Mouse (Mus musculus) c-Kit-positive CD71-negative TER-119-negative erythroid progenitor cells, embryonic 14.5 days (primary cell): Measurements from ENCODE around the gene Crtam.
A peak's percentile ranks its signal among the peaks of the same experiment; 100 is the strongest.

ENCODE experiments used
- DNase-seq: peaks from one replicate; pipeline ENCODE4 v3.0.0-alpha.2; 2013; ENCODE audit warnings: low read depth

Gene Crtam

DNA sequence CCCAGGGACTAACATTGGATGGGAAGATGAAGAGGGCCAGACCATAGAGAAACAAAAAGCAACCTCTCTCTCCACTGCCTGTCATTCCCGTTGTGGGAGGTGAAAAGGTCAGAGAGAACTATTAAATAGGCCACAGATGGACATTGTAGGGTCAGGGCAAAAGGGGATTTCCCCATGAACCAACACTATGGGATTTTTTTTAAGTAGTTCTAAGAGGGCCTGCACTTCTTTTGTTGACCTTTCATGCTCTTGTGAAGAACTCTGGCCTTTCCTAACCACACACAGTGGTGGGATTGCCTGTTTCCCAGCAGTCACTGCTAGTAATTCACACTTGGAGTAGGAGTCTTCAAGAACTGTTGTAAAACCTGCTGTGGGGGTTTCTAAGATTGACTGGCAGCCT, 3.4 kb upstream of the Crtam start:
- no peak for DNase-seq

DNA sequence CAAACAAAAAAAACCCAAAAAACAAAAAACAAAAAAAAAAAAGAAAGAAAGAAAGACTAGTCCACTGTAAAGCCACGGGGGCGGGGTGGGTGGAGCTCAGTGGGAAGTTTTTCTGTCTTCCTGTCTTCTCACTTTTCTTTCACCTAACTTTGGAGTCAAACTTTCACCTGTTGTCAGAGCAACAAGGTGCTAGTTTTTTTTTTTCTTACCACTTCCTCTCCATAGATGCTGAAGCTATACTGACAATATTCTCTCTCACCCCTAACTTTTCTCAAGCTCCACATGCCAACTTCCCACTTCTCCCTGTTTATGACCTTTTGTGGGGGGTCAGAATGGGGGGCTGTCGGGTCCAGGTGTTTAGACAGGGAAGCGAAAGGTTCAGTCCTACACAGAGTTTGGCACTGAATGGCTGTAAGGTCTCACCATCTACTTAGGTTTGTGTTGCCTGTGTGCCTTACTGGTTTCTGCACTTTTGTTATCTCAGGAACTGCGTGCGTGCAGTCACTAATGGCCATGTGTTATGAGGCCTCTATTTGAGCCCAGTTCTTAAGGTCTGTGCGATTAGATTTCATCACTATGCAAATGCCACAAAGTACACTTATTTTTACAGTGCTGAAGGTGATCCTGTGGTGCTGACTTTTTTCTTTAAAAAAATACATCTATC, 7.2 kb downstream of the Crtam start:
- DNase-seq: no peak

DNA sequence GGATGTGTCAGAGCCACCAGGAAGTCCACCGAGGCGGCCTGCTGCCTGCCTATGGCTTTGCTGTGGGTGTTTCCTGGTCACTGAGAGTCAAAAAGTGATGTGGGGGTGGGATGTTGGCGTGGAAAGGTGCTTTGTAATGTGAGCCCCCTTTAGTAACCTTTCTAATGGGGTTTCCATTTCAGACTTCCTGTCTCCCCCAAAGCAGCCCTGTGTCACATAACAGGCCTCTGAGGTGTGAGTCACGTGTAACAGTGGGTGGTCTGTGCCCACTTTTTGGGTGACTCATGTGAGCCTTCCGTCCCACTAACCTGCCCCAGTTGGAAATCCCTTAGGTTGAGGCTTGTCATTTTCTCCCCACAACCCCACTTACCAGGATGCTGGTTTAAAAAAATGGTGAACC, 10.4 kb downstream of the Crtam start:
- DNase-seq: no peak

DNA sequence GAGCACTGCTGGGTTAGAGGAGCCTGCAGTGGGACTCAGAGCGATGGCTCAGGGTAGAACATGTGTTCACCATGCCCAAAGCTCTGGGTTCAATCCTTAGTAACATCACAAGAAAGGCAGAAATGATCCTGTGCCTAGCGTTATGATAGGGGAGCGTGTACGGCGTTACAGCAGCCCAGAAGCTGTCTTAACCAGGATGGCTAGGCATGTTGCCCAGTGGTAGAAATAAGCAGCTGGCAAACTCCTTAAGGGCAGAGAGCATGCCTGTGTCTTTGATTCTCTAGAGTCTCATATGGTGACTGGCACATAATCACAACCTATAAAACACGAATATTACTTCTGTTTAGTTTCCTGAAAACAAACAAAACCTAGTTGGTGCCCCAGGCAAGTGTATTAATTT, 12.9 kb downstream of the Crtam start:
- no peak for DNase-seq

DNA sequence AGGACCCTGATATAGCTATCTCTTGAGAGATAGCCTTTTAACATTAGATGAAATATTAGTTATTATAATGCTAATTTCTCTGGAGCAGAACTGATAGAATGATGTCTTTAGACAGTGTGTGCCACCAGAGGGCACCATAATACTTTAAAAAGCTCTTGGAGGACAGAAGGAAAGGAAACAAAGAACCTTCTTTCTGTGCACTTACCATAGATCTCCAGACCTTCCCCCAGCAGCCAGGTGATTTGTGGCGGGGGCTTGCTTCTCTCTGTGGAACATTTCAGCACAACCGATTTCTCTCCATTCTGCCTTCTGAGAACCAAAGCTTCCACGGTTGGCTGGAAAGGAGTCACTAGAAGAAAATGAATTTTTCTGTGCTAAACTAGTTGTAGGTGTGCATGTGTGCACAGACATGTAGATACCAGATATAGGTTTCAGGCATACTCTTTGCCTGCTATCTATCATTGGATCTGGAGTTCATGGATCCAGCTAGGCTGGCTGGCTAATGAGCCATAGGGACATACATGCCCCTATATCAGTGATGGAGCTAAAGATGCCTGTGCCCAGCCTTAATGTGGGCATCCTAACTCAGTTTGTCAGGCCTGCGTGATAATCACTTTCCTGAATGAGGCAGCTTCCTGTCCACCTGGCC, 14.4 kb downstream of the Crtam start:
- DNase-seq: peak; percentile 59

DNA sequence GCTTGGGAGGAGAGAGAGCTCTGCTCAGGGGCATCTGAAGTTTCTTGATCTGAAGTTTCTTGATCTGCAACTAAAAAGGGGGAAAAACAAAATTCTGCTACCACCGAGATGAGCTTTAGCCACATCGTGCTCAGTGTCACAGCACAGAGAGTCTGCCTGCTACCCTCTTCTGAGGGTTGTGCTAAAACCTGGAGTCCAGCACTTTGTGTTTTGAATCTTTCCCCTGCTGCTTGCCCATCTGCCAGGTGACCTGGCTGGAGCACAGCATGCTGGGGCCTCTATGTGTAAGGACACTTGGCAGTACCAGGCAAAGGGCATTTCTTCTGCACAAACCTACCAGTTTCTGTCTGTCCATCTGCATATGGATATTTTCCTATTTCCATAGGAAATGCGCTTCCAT, 20.1 kb downstream of the Crtam start:
- no peak for DNase-seq

DNA sequence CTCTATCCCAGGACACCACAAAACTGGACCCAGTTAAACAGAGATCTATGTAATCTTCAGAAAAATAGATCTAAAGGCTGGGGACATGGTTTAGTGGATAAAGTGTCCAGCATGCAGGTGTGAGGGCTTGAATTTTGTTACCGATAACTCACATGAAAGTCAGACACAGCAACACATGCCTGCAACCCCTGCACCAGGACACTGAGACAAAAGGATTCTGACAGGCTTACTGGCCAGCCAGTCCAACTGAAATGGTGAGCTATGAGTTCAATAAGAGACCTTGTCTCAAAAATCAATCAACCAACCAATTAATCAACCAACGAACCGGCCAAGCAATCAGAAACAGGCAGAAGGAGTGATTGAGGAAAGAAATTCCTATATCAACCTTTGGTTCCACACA, 20.7 kb downstream of the Crtam start:
- no peak for DNase-seq

DNA sequence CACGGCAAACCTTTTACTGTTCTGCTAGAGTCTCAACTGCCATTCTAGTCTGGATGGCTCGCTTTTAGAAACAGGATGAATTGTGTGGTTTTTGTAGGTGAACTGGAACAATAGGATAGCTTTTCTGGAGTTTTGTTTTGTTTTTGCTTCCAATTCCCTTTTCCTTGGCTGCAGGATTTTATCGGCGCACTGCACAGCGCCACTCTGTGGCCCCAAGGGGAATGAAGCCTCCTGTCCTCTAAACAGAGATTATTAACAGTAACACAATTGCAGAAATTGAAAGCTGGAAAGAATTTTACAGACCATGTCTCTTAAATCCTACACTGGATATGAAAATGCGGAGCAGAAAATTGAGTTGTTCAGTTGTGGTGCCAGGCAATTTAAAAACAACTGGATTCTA, 21.9 kb downstream of the Crtam start:
- DNase-seq: no peak

DNA sequence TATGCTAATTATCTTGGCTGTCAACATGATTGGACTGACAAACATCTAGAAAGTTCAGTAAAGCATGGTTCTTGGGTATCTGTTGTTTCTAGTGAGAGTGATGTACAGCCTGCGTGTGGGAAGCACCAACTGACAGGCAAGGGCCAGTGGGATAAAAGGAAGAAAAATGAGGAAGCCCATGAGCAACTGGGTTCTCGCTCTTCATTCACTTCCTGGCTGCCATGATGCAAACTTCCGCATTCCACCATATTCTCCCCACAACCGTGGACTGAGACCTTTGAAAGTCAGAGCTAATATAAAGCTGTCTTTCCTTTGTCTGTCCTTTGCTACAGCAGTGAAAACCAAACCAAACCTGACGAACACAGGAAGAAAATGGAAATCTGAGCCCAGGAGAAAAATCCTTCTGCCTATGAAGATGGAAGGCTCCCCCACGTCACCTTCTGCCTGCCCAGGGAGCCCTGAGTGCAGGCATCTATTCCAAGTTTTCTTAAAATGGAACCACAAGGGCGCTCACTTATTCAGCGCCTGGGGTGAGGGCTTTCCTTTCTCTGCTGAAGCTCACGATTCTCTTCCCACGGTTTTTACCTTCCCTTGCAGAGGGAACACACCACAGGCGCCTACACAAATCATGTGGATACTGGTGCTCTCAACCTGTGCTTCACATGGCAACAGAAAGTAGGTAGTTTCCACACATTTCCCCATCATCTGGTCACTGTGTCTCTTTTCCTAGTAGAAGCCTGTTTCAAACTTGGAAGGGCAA, 30.2 kb downstream of the Crtam start:
- DNase-seq: no peak

DNA sequence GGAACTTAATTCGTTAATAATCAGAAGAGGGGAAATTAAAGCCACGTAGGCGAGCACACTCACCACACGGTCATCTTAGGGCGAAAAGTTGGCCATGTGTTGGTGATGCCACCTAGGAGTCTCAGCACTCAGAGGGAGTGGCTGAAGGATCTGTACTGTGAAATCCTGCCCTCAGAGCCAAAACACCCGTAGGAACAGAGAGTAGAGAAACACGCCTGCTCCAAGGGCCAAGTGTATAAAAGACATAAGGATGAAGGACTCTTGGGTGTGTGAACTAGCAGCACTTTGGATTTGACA, 40.1 kb downstream of the Crtam start:
- DNase-seq: no peak

DNA sequence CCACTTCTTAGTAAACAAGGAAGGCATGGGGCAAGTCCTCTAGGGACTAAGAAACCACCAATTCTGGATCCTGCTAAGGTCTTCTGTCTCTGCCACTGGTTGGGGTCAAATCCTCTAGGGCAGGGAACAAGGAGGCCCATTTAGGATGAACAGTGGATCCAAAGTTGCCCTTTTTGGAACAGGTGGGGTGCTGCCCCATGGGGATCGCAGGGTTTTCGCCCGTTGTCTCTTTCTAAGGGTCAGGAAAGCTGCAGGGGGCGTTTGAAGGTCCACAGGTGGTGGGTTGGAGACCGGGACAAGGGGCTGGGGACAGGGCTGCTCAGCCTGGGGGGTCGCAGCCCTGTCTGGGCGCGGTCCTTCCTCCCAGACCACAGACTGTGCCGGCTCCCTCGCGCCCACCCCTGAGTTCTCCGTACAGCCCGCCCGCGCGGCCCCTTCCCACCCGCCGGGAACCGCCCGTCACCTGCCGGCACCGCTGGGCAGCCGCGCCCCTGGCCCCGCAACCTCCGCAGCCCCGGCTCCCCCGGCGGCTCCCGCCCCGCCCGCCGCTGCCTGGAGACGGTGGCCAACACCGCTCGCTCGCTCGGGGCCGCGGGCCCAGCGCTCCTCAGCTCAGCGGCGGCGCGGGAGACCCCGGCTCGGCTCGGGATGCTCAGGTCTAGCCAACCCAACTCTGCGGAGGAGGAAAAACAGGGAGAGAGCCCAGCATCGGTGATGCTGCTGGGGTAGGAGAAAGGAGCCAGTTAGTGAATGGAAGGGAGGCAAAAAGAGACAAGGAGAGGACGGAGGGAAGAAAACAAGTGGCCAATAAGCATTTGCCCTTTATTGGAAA, 40.6 kb downstream of the Crtam start, which contains the start of gene Jhy:
Jhy (minus strand) TSS at position 533 of the 832 bp plus-strand sequence.
- no peak for DNase-seq

DNA sequence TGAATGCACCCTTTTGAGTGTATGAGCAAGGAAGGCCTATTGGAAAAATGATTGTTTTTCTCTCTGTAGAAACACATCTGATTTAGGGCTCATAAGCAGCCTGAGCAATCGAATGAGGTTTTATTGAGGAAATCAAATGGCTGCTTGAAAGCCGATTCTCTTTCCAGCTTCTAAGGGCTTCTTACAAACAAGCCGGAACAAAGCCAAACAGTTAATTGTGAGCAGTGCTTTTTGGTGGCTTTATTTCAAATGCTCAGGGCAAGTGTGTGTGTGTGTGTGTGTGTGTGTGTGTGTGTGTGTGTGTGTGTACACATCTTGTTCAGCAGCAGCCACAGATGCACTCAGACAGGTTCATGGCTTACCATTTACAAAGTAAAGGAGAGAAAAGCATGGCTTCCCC, 43.0 kb downstream of the Crtam start:
- no peak for DNase-seq

DNA sequence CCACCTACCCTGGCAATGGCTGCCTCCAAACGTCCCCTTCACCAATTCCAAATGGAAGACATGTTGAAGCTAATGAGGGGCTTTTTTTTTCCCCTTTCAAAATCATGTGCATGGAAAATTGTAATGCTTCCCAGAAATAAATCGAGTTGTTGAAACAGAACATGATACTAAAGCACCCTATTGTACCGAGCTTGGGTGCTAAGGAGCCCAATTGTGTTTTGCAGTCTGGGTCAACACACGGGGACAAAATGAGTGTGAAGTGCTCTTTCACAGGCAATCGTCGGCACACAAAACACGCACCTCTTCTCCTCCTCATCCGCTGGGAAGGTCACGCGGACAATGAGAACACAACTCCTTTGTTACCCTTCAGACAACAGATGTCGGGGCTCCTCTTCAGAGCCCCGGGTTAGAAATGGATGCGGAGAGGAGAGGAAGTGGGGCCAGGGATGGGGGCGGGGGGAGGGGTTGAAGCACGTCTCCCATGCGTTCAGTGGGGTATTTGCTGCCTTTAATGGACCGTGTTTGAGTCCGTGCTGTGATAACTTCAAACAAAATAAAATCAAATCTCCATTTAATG, 55.3 kb downstream of the Crtam start:
- DNase-seq: no peak

DNA sequence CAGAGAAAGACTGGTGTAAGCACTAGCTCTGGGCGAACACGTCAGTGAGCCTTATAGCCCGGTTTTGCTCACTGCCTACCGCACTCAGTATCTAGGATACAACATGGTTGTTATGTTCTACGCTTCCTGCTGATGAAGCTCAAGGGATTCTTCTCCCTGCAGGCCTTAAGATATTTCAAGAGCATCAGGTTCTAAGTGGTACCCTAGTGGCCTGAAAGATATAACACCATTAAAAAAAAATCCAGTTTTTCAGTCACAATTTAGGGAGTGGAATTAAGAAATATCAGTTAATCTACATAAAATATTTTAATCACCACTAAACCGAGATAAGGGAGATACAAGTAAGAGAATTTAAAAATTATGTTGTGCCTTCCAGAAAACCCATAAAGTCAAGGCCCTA, 56.0 kb downstream of the Crtam start:
- DNase-seq: no peak

DNA sequence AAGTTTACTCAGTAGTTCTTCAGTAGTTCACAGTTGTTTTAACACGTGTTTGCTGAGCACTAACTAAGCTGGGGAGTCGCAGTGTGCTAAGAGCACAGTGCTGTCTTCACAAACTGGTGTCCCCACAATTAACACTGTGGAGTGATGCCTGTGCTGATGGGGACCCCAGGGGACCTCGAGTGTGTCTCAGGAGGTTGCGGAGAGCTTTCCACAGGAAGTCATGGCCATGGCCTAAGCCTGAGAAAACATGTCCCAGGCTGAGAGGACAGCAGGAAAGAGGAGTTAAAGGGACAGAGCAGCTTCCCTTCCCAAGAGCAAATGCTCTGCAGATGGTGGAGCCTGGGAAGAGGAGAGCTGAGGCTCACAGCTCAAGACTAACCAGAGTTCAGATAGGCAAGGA, 57.3 kb downstream of the Crtam start:
- DNase-seq: no peak

DNA sequence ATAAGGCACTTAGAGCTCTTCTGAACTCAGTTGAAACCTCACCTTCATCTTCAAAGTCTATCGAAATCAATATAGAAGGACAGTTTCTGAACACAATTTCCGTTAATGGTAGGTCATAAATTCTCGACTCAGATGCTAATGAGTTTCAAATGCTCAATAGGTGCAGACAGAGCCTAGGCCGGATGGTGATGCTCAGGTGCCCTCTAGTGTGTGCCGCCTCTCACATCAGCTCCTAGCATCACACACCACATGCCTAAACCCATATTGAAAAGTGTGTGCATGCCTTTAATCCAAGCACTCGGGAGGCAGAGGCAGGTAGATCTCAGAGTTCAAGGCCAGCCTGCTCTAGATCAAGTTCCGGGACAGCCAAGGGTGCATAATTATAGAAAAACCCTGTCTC, 67.0 kb downstream of the Crtam start:
- no peak for DNase-seq

DNA sequence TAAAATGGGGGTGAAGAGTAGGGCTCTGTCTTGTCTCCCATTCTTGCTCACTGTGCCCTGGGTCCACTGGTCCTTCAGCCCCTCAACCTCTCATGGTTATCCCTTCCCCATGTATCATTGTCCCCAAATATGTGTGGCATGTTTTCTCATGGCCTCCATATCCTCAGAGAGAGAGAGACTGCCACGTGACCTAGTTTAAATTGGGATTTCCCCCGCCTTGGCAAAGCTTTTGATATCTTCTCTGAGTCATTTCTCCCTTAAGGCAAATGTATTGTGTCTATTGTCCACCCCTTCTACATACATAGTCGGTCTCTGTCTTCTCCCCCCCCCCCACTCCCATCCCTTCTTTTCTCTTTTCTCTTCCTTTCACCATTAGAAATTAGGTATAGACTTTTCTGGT, 71.1 kb downstream of the Crtam start:
- DNase-seq: no peak

DNA sequence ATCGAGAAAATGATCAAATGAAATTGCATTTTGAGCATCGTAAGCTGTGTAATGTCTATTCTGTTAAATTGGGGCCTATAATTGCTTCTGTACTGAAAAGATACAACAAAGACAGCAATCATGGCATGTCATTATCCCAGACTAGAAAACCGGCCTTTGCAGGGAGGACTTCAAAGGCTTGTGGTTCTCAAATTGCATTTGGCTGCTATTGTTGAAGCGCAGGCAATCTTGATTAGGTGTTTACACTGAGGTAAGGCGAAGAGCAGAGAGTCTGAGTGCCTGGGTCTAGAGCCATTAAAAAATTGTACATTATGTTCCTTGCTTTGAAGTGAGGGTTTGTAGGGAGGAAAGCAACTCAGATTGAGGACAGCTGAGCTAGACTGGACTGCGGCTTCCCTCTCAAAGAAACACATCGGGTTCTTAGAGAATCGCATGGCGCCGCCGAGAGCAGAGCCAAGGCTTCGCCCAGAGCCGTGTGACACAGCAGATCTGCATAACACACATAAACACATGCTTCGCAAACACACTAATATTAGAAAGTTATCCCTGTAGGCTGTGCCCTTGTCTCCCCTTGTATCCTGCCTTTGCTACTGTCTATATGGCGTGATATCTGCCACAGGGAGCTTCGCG, 77.0 kb downstream of the Crtam start:
- no peak for DNase-seq
